Mouse (Mus musculus) bone marrow macrophage, adult 2 months (primary cell): ENCODE results near the gene Hist1h1c.

Source experiments
- CTCF ChIP-seq: IDR thresholded peaks from 2 replicates; pipeline ENCODE4 v1.5.1; 2012; ENCODE audit warnings: low read depth, mild to moderate bottlenecking, low read length, moderate library complexity
- POLR2A ChIP-seq: IDR thresholded peaks from 2 replicates; pipeline ENCODE4 v1.6.1; 2012; ENCODE audit warnings: mild to moderate bottlenecking, low read depth, low read length, borderline replicate concordance

GRCm38 (mm10) chr13:23743963-23744362 is 5.4 kb downstream of the Hist1h1c start:
- TF ChIP-seq CTCF (no peak), POLR2A (no peak)
